Mouse (Mus musculus): ENCODE data around the gene Hat1. TPM values are rescaled to one million over a fixed set of nuclear protein-coding genes. Genes with fewer than 3 reads are reported as not detected.

Hat1 gene
- polyA plus RNA-seq, 1 experiment from 2014 or later, result 108 TPM

- Histone ChIP-seq H3K4me3 (replicated peaks; ENCODE audit: low read length) (no peak overlapping the region), H3K4me1 (ENCODE audit: control insufficient read depth, insufficient read depth, low read length) (0 out of 2 replicates have a peak, but pooled peaks cover 3% of the 10 kb centered on the region), H3K27ac (ENCODE audit: low read length) (no peak overlapping the region; the same call in 1 of the 2 replicates), H3K27me3 (ENCODE audit: control insufficient read depth, insufficient read depth, low read length) (no peaks in the 10 kb centered on the region), H3K4me2 (ENCODE audit: low read depth, low read length) (no peak overlapping the region), H3K9ac (ENCODE audit: low read length) (no peak overlapping the region), H3K9me3 (replicated peaks; ENCODE audit: control insufficient read depth, low read length) (no peaks in the 10 kb centered on the region), H3K36me3 (ENCODE audit: control insufficient read depth, insufficient read depth, low read length) (no peaks in the 10 kb centered on the region)
- ATAC-seq (ENCODE audit: insufficient read depth, low FRiP score), result no peak
- WGBS, result 60% methylated on average over 10 of the region's 10 CpGs
These were observed 94.4 kb downstream of the Hat1 start for GRCm38 (mm10) chr2:71483046-71483716.

- no peak for ATAC-seq (ENCODE audit: insufficient read depth, low FRiP score)
- WGBS, result 64% methylated on average over 5 of the region's 5 CpGs
These were observed 94.9 kb downstream of the Hat1 start for GRCm38 (mm10) chr2:71483717-71484066.

More at GRCm38 (mm10) chr2:71483717-71484066, 94.9 kb downstream of the Hat1 start:
- Histone ChIP-seq H3K9me3 (replicated peaks; ENCODE audit: control insufficient read depth, low read length) (no peaks in the 10 kb centered on the region), H3K4me2 (ENCODE audit: low read depth, low read length) (no peak overlapping the region), H3K27me3 (ENCODE audit: control insufficient read depth, insufficient read depth, low read length) (no peaks in the 10 kb centered on the region), H3K36me3 (ENCODE audit: control insufficient read depth, insufficient read depth, low read length) (no peaks in the 10 kb centered on the region), H3K4me1 (ENCODE audit: control insufficient read depth, insufficient read depth, low read length) (0 out of 2 replicates have a peak, but pooled peaks cover 3% of the 10 kb centered on the region), H3K9ac (ENCODE audit: low read length) (no peak overlapping the region), H3K27ac (ENCODE audit: low read length) (no peak overlapping the region; the same call in 1 of the 2 replicates), H3K4me3 (replicated peaks; ENCODE audit: low read length) (no peak overlapping the region)

Other genes starting within 250 kb of the Hat1 start
- 77.1 and 81.1 TPM in 2 replicates for gene Dync1i2, start 177.3 kb upstream of the Hat1 start, polyA plus RNA-seq (2015; fragmentation: Nextera tagmentation; extraction: Ambion mirVana)
- 43.6 TPM in 2 replicates for gene Slc25a12, start 21.2 kb upstream of the Hat1 start, polyA plus RNA-seq (2015; fragmentation: Nextera tagmentation; extraction: Ambion mirVana)
- 34.6 and 40.1 TPM in 2 replicates for gene Metap1d, start 64.3 kb downstream of the Hat1 start, polyA plus RNA-seq (2015; fragmentation: Nextera tagmentation; extraction: Ambion mirVana)
- gene Dlx1, start 139.2 kb downstream of the Hat1 start, polyA plus RNA-seq (2015; fragmentation: Nextera tagmentation; extraction: Ambion mirVana), result 7.3 and 11.6 TPM in 2 replicates
- gene Dlx2, start 157.8 kb downstream of the Hat1 start, polyA plus RNA-seq (2015; fragmentation: Nextera tagmentation; extraction: Ambion mirVana), result 2.2 and 2.4 TPM in 2 replicates

Data from stomach, embryonic 16.5 days (tissue).